Mouse (Mus musculus) limb, embryonic 13.5 days (tissue): ENCODE measurements around the gene Rhebl1. TPM values are rescaled to one million over a fixed set of nuclear protein-coding genes. Genes with fewer than 3 reads are reported as not detected.

Experiments used
- ATAC-seq: fragments of 200-750 bp; cut with Nextera tagmentation; 2 replicates; pipeline ENCODE4 v1.8.0; 2017; ENCODE audit warnings: low read depth, moderate number of reproducible peaks, moderate TSS enrichment; ENCODE audit not compliant: low FRiP score
- H3K27ac ChIP-seq: fragments of 300-500 bp; sonication (generic); 2 replicates; pipeline ENCODE4 v1.5.1; 2015; ENCODE audit warnings: inconsistent platforms, mild to moderate bottlenecking, moderate library complexity
- H3K27me3 ChIP-seq: fragments of 300-500 bp; sonication (generic); 2 replicates; pipeline ENCODE4 v1.6.1; 2015; ENCODE audit warnings: mild to moderate bottlenecking, inconsistent platforms
- H3K36me3 ChIP-seq: fragments of 300-500 bp; sonication (generic); 2 replicates; pipeline ENCODE4 v1.6.1; 2015; ENCODE audit warnings: inconsistent platforms, mild to moderate bottlenecking, moderate library complexity
- H3K4me1 ChIP-seq: fragments of 300-500 bp; sonication (generic); 2 replicates; pipeline ENCODE4 v1.6.1; 2015; ENCODE audit warnings: inconsistent platforms
- H3K4me2 ChIP-seq: fragments of 300-500 bp; sonication (generic); replicated peaks from 2 replicates; pipeline ENCODE4 v1.6.1; 2015; ENCODE audit warnings: inconsistent platforms, mild to moderate bottlenecking, moderate library complexity
- H3K4me3 ChIP-seq: fragments of 300-500 bp; sonication (generic); 2 replicates; pipeline ENCODE4 v1.5.1; 2015; ENCODE audit warnings: moderate library complexity, mild to moderate bottlenecking, inconsistent platforms
- H3K9ac ChIP-seq: fragments of 300-500 bp; sonication (generic); 2 replicates; pipeline ENCODE4 v1.6.1; 2015; ENCODE audit warnings: mild to moderate bottlenecking, inconsistent platforms
- H3K9me3 ChIP-seq: fragments of 300-500 bp; sonication (generic); 2 replicates; pipeline ENCODE4 v1.6.1; 2016; ENCODE audit warnings: inconsistent platforms
- WGBS: fragments of 180-500 bp; shearing (Covaris S2); methylation state at CpG from one replicate; pipeline ENCODE4 v1.1.7; 2015; 5-methylcytosine and 5-hydroxymethylcytosine counted together
- polyA plus RNA-seq: library from polyadenylated mRNA; unstranded; fragments of >200 nt; fragmentation: Nextera tagmentation; extraction: Ambion mirVana; gene quantifications from 2 replicates; pipeline ENCODE4 v1.2.1, GENCODE M21; 2015

The Rhebl1 gene
- polyA plus RNA-seq, 1 experiment from 2014 or later = 18.4 TPM

- no peaks in the 10 kb centered on the region for H3K9me3 ChIP-seq
- WGBS = 63% methylated on average over 1 of the region's 1 CpGs
- no peak overlapping the region for H3K4me2 ChIP-seq
- no peaks in the 10 kb centered on the region for H3K36me3 ChIP-seq
- no peak overlapping the region for H3K27ac ChIP-seq
- H3K4me1 ChIP-seq = peaks cover 13% of the 10 kb centered on the region
- H3K9ac ChIP-seq = no peak overlapping the region
- H3K27me3 ChIP-seq = 0 out of 2 replicates have a peak, but pooled peaks cover 3% of the 10 kb centered on the region
- H3K4me3 ChIP-seq = no peak overlapping the region
- no peak for ATAC-seq
These were observed 10.2 kb downstream of the Rhebl1 start for GRCm38 (mm10) chr15:98884106-98884505.

GRCm38 (mm10) chr15:98883661-98884060 lies 10.7 kb downstream of the Rhebl1 start:
- H3K9ac ChIP-seq = no peak overlapping the region
- peaks cover 13% of the 10 kb centered on the region for H3K4me1 ChIP-seq
- no peaks in the 10 kb centered on the region for H3K9me3 ChIP-seq
- no peak overlapping the region for H3K4me3 ChIP-seq
- H3K27me3 ChIP-seq = no peaks in the 10 kb centered on the region
- H3K4me2 ChIP-seq = no peak overlapping the region
- ATAC-seq = no peak
- no peaks in the 10 kb centered on the region for H3K36me3 ChIP-seq
- H3K27ac ChIP-seq = no peak overlapping the region

- peak overlapping the region; percentile 67 for H3K4me3 ChIP-seq
- peaks cover 13% of the 10 kb centered on the region for H3K4me1 ChIP-seq
- peak overlapping the region; percentile 26; the same call in 1 of the 2 replicates for H3K9ac ChIP-seq
- ATAC-seq = peak; percentile 33; the same call in 1 of the 2 replicates
- no peaks in the 10 kb centered on the region for H3K9me3 ChIP-seq
- H3K36me3 ChIP-seq = peaks cover 4% of the 10 kb centered on the region; the same call in 1 of the 2 replicates
- WGBS = 12% methylated on average over 5 of the region's 5 CpGs
- H3K27ac ChIP-seq = peak overlapping the region; percentile 70; the same call in 1 of the 2 replicates
- peak overlapping the region; percentile 86 for H3K4me2 ChIP-seq
- H3K27me3 ChIP-seq = no peaks in the 10 kb centered on the region
These were observed 12.7 kb downstream of the Rhebl1 start for GRCm38 (mm10) chr15:98881656-98882008.

- ATAC-seq = peak; percentile 96
- under 1% methylated on average over 48 of the region's 48 CpGs for WGBS
- Histone ChIP-seq H3K36me3 (peaks cover 4% of the 10 kb centered on the region; the same call in 1 of the 2 replicates), H3K4me1 (peaks cover 13% of the 10 kb centered on the region), H3K9ac (peak overlapping the region; percentile 75), H3K27ac (peak overlapping the region; percentile 70; the same call in 1 of the 2 replicates), H3K27me3 (no peaks in the 10 kb centered on the region), H3K4me2 (peak overlapping the region; percentile 86), H3K9me3 (no peaks in the 10 kb centered on the region), H3K4me3 (peak overlapping the region; percentile 67)
These were observed 13.2 kb downstream of the Rhebl1 start for GRCm38 (mm10) chr15:98880978-98881655.

- peaks cover 4% of the 10 kb centered on the region; the same call in 1 of the 2 replicates for H3K36me3 ChIP-seq
- no peak overlapping the region for H3K27ac ChIP-seq
- H3K4me1 ChIP-seq = peaks cover 20% of the 10 kb centered on the region
- H3K4me3 ChIP-seq = no peak overlapping the region
- H3K9me3 ChIP-seq = no peaks in the 10 kb centered on the region
- 15% methylated on average over 3 of the region's 3 CpGs for WGBS
- no peaks in the 10 kb centered on the region for H3K27me3 ChIP-seq
- no peak overlapping the region for H3K4me2 ChIP-seq
- ATAC-seq = no peak
- no peak overlapping the region for H3K9ac ChIP-seq
These were observed 17.0 kb downstream of the Rhebl1 start for GRCm38 (mm10) chr15:98877331-98877730.

DNA sequence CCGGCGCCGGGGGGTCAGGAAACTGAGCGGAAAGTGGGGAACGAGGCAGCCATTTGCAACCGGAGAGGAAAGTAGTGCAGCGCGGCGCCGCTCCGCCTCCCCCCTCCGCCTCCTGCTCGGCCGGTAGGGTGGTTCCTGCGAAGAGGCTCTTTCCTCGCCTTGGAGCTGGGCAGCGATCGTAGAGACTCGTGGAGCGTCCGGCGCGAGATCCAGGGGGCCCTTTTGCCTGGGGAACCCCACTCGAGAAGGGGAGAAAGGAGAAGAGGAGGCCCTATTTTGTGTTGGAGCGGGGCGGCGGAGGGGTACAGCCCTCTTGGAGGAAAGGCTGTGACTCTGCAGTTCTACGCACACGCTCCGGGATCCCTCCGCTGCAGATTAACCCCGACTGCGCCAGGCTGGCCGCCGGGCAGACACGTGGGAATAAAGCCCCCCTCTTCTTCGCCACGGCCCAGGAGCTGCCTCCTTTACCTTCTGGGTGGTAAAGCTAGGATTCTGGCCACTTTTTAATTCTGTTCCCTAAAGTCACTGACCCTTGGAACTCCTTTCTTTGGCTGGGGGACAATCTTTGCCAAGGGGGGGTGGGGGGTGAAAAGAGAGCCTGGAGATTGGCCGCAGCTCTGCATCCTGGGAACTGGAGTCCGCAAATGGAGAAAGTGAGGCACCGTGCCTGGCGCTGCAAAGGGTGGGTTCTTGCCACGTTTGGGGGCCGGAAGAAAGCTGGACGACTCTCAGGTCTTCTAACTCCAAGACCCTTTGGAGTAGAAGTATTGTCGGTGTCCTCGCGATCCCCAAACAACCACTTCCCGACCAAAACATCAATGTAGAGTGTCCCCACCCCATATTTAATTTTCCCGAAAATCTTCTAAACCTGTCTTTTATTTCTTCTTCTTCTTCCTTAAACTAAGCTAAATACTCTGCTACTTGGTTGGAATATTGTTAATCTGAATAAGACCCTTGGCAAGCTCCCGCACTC lies 22.1 kb downstream of the Rhebl1 start:
- whole genome bisulfite sequencing = 1% methylated on average over 51 of the region's 51 CpGs
- Histone ChIP-seq H3K9ac (peak overlapping the region; percentile 99), H3K4me3 (peak overlapping the region; percentile 98), H3K4me2 (peak overlapping the region; percentile 100), H3K4me1 (peaks cover 36% of the 10 kb centered on the region), H3K27me3 (no peaks in the 10 kb centered on the region), H3K27ac (peak overlapping the region; percentile 99), H3K9me3 (no peaks in the 10 kb centered on the region), H3K36me3 (no peaks in the 10 kb centered on the region)
- peak; percentile 81 for ATAC-seq

DNA sequence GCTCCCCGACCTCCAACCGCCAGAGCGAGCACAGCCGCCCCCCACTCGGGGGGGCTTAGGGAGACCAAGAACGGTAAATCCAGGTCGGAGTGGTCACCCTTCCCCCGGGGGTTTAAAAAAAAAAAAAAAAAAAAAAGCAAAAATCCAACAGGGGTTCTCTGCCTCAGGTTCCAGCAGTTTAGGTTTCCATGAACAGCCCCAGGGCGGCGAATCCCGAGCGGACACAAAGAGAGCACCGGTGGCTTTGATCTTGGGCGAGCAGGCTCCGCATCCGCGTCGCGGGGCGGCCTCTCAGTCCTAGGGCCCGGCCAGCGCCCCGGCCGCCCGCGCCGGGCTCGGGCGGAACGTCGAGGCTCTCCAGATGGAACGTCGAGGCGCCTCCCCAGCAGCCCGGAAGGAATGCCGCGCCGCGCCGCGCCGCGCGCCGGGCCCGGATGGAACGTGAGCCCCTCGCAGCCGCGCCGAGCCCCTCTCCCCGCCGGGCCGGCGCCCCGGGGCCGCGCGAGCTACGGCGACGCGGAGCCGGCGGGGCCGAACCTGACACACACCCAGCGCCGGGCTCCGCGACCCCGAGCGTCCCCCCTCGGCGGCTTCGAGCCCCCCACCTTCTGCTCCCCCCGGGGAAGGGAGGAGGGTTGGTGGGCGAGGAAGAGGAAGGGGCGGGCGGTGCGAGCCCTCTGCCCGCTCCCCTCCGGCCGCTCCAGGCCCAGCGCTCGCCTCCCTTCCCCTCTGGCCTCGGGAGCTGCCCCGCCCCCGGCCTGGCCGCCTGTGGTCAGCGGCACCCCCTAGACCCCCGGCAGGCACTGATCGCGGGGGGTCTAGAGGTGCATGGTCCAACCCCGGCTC lies 23.0 kb downstream of the Rhebl1 start, which contains the start of gene Kmt2d:
Gene Kmt2d, minus strand, starts transcription at position 135 of the 846 bp plus-strand sequence.
- Histone ChIP-seq H3K9ac (peak within 1 kb of the TSS; percentile 99), H3K4me3 (peak within 1 kb of the TSS; percentile 98), H3K4me1 (peaks cover 39% of the 10 kb centered on the region), H3K4me2 (peak within 1 kb of the TSS; percentile 100), H3K9me3 (no peaks in the 10 kb centered on the region), H3K36me3 (peaks cover 6% of the 10 kb centered on the region), H3K27me3 (no peaks in the 10 kb centered on the region), H3K27ac (peak within 1 kb of the TSS; percentile 99)
- WGBS = under 1% methylated on average over 52 of the region's 94 CpGs
- ATAC-seq = peak; percentile 52

GRCm38 (mm10) chr15:98870179-98871069 lies 23.9 kb downstream of the Rhebl1 start:
- peaks cover 15% of the 10 kb centered on the region for H3K36me3 ChIP-seq
- under 1% methylated on average over 15 of the region's 16 CpGs for WGBS
- ATAC-seq = no peak
- H3K4me3 ChIP-seq = peak overlapping the region; percentile 98
- peak overlapping the region; percentile 100 for H3K4me2 ChIP-seq
- H3K27ac ChIP-seq = peak overlapping the region; percentile 99; the same call in 1 of the 2 replicates
- H3K4me1 ChIP-seq = peaks cover 39% of the 10 kb centered on the region
- H3K9me3 ChIP-seq = no peaks in the 10 kb centered on the region
- peak overlapping the region; percentile 99 for H3K9ac ChIP-seq
- H3K27me3 ChIP-seq = no peaks in the 10 kb centered on the region

GRCm38 (mm10) chr15:98869342-98870178 lies 24.8 kb downstream of the Rhebl1 start:
- peaks cover 23% of the 10 kb centered on the region for H3K36me3 ChIP-seq
- no peaks in the 10 kb centered on the region for H3K9me3 ChIP-seq
- WGBS = 10% methylated on average over 8 of the region's 8 CpGs
- H3K27me3 ChIP-seq = no peaks in the 10 kb centered on the region
- H3K27ac ChIP-seq = no peak overlapping the region; the same call in 1 of the 2 replicates
- H3K9ac ChIP-seq = peak overlapping the region; percentile 99
- peaks cover 39% of the 10 kb centered on the region for H3K4me1 ChIP-seq
- H3K4me2 ChIP-seq = peak overlapping the region; percentile 100
- H3K4me3 ChIP-seq = peak overlapping the region; percentile 98
- ATAC-seq = no peak
